In the genomic region with DNA sequence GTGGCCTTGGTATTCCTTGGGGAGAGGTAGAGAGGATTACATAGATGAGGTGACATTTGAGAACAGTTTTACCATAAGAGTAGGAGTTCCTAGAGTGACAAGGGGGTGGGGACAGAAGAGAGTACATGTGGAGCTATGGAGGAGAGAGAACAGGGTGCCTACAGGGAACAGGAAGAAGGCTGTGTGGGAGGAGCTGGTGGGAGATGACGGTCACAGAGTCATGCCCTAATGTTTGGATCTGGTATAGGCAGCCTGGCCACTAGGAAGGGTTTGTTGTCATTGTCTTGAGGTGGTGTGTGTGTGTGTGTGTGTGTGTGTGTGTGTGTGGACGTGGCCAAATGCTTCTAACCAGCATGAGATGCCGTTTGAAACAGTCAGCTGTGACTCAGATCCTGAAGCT, we compare ENCODE assay signal across 17 mouse cellular contexts. TPM values are rescaled to one million over a fixed set of nuclear protein-coding genes. Genes with fewer than 3 reads are reported as not detected.
DNase-seq lines count a peak whose midpoint lies in the region; ATAC-seq and TF ChIP-seq lines count a peak whose summit lies in the region.
"Had no signal": no experiment of that assay in that cellular context is flagged by ENCODE, and none has a peak within 500 bp of the region (broad histone marks: within the 10 kb centered on the region; RNA-seq: fewer than 3 reads in every experiment).

No protein-coding gene starts in this region.

- 38% methylated on average over 3 of the region's 3 CpGs for WGBS in kidney, embryonic 16.5 days
- WGBS in kidney, adult 2 months, result 38% methylated on average over 3 of the region's 3 CpGs
- WGBS in forebrain, embryonic 16.5 days, result 75% methylated on average over 3 of the region's 3 CpGs

- peaks cover 3% of the 10 kb centered on the region; the same call in 1 of the 2 replicates for H3K9me3 ChIP-seq in kidney, embryonic 16.5 days (ENCODE audit: low read length)
- no peaks in the 10 kb centered on the region for H3K9me3 ChIP-seq in forebrain, embryonic 16.5 days (ENCODE audit: control insufficient read depth, low read length)

- 0 out of 2 replicates have a peak, but pooled peaks have one; percentile 19 for ATAC-seq in kidney, embryonic 16.5 days (ENCODE audit: low FRiP score, low TSS enrichment)
- peak; percentile 70 for ATAC-seq in megakaryocyte, adult 5-6 weeks (ENCODE audit: poor library complexity, severe bottlenecking)
- no peak for ATAC-seq in forebrain, embryonic 16.5 days
- ATAC-seq: intestine, postnatal 0 days had no signal

- no peak for TF ChIP-seq CTCF in kidney, adult 2 months (conservative IDR thresholded peaks at IDR 0.05; ENCODE audit: insufficient read depth, insufficient read length, low read depth, low read length)

- H3K9ac ChIP-seq in kidney, embryonic 16.5 days (replicated peaks; ENCODE audit: low read length), result no peak overlapping the region
- H3K9ac ChIP-seq in forebrain, embryonic 16.5 days (replicated peaks; ENCODE audit: low read depth, low read length), result no peak overlapping the region
- H3K9ac ChIP-seq: heart, embryonic 12.5 days had no signal

- no peaks in the 10 kb centered on the region for H3K4me1 ChIP-seq in kidney, embryonic 16.5 days (ENCODE audit: insufficient read depth, low read length)
- no peaks in the 10 kb centered on the region for H3K4me1 ChIP-seq in kidney, adult 2 months (ENCODE audit: control insufficient read depth, insufficient read depth, low read length)
- H3K4me1 ChIP-seq in forebrain, embryonic 16.5 days (replicated peaks; ENCODE audit: control insufficient read depth, insufficient read depth, low read length), result no peaks in the 10 kb centered on the region; the same call in 1 of the 2 replicates
- H3K4me1 ChIP-seq: heart, embryonic 12.5 days had no signal

- H3K36me3 ChIP-seq in kidney, embryonic 16.5 days (ENCODE audit: insufficient read depth, low read length), result no peaks in the 10 kb centered on the region
- no peaks in the 10 kb centered on the region for H3K36me3 ChIP-seq in kidney, adult 2 months (ENCODE audit: control insufficient read depth, insufficient read depth, low read length)
- H3K36me3 ChIP-seq in forebrain, embryonic 16.5 days (ENCODE audit: control insufficient read depth, insufficient read depth), result no peaks in the 10 kb centered on the region
- H3K36me3 ChIP-seq: G1E; heart, embryonic 12.5 days had no signal

- no peak overlapping the region for H3K27ac ChIP-seq in kidney, embryonic 16.5 days (ENCODE audit: low read length)
- no peak overlapping the region for H3K27ac ChIP-seq in kidney, adult 2 months (ENCODE audit: insufficient read depth, low read depth, low read length)
- H3K27ac ChIP-seq in forebrain, embryonic 16.5 days (ENCODE audit: low read length), result no peak overlapping the region

- H3K4me2 ChIP-seq in kidney, embryonic 16.5 days (replicated peaks; ENCODE audit: low read depth, low read length), result no peak overlapping the region
- H3K4me2 ChIP-seq in forebrain, embryonic 16.5 days (ENCODE audit: low read length), result no peak overlapping the region
- H3K4me2 ChIP-seq: heart, embryonic 12.5 days; liver, embryonic 11.5 days; midbrain, embryonic 11.5 days had no signal

- no peak for TF ChIP-seq POLR2A in kidney, adult 2 months (IDR thresholded peaks at IDR 0.05; ENCODE audit: low read depth, low read length)

- no peak overlapping the region for H3K4me3 ChIP-seq in kidney, embryonic 16.5 days (ENCODE audit: low read length)
- H3K4me3 ChIP-seq in kidney, adult 2 months (ENCODE audit: insufficient read depth, low read depth, low read length), result no peak overlapping the region
- H3K4me3 ChIP-seq in forebrain, embryonic 16.5 days (replicated peaks; ENCODE audit: low read length), result no peak overlapping the region
- H3K4me3 ChIP-seq: heart, embryonic 12.5 days; myocyte had no signal

- no peaks in the 10 kb centered on the region for H3K27me3 ChIP-seq in kidney, embryonic 16.5 days (ENCODE audit: insufficient read depth, low read length)
- H3K27me3 ChIP-seq in kidney, adult 2 months (replicated peaks; ENCODE audit: control insufficient read depth, insufficient read depth, low read length), result no peaks in the 10 kb centered on the region
- H3K27me3 ChIP-seq in forebrain, embryonic 16.5 days (replicated peaks; ENCODE audit: control insufficient read depth, insufficient read depth, low read length), result no peaks in the 10 kb centered on the region
- H3K27me3 ChIP-seq: heart, embryonic 12.5 days had no signal

- DNase-seq in kidney, adult 2 months, result no peak
- peak; percentile 18 for DNase-seq in CD4-positive, CD25-positive, alpha-beta regulatory T cell, adult 2 months (ENCODE audit: low read depth, low spot score)
- peak; percentile 21 for DNase-seq in adrenal gland, postnatal 25 days
- no peak for DNase-seq in left cerebral cortex, adult 11 months (ENCODE audit: low spot score)
- DNase-seq: embryo, embryonic 11 days; gastrocnemius, postnatal 36 days; kidney, postnatal 36 days; right cerebral cortex, postnatal 25 days had no signal

RNA-seq across cellular contexts. Expression of a gene that starts 9.1 kb away (rescaled TPM):
- 3.5 and 4.8 TPM in 2 replicates for polyA plus RNA-seq in kidney, embryonic 16.5 days (2015; fragmentation: Nextera tagmentation; extraction: Ambion mirVana)
- polyA plus RNA-seq in kidney, adult 2 months (2012; rRNA removed), result 2.5 and 6.1 TPM in 2 replicates
- total RNA-seq in adrenal gland, postnatal 25 days (2021), result 6.1 and 10.7 TPM in 2 replicates
- total RNA-seq in megakaryocyte, adult 5-6 weeks (2015), result 131 and 135 TPM in 2 replicates
- 85.9 and 96.3 TPM in 2 replicates for total RNA-seq in megakaryocyte, adult 5-6 weeks (2017)
- polyA plus RNA-seq in forebrain, embryonic 16.5 days (2015; fragmentation: Nextera tagmentation; extraction: Ambion mirVana), result 50.2 and 60.9 TPM in 2 replicates
- polyA plus RNA-seq: G1E had no signal

Comparison
In these comparisons a context has a peak if more than half of its experiments do, and no peak if none do; other contexts are left out.
1. DNase-seq: peak in CD4-positive, CD25-positive, alpha-beta regulatory T cell, adult 2 months (single experiment) and adrenal gland, postnatal 25 days (single experiment); none in kidney, adult 2 months (single experiment) and left cerebral cortex, adult 11 months (single experiment).